Mouse (Mus musculus) myocyte (in vitro differentiated cells): ENCODE data around the gene Ccdc40. TPM values are rescaled to one million over a fixed set of nuclear protein-coding genes. Genes with fewer than 3 reads are reported as not detected.

Experiments used
- H3K27me3 ChIP-seq: one replicate; pipeline ENCODE4 v1.6.1; 2011; ENCODE audit not compliant: control insufficient read depth, insufficient read depth, insufficient read length
- H3K36me3 ChIP-seq: one replicate; pipeline ENCODE4 v1.6.1; 2011; ENCODE audit not compliant: control insufficient read depth, insufficient read depth
- H3K4me2 ChIP-seq: one replicate; pipeline ENCODE4 v1.6.1; 2011; ENCODE audit warnings: low read depth, control low read depth
- H3K4me3 ChIP-seq: one replicate; pipeline ENCODE4 v1.5.1; 2011; ENCODE audit warnings: mild to moderate bottlenecking, control low read depth, moderate library complexity
- H3K79me2 ChIP-seq: one replicate; pipeline ENCODE4 v1.6.1; 2011; ENCODE audit not compliant: control insufficient read depth, insufficient read depth
- H3ac ChIP-seq: one replicate; pipeline ENCODE4 v1.6.1; 2011; ENCODE audit not compliant: control insufficient read depth, insufficient read length
- CEBPB ChIP-seq: IDR thresholded peaks from 2 replicates; pipeline ENCODE4 v1.6.1; 2011; ENCODE audit warnings: mild to moderate bottlenecking, moderate library complexity; ENCODE audit not compliant: poor library complexity, insufficient read depth, severe bottlenecking
- E2F4 ChIP-seq: IDR thresholded peaks from one replicate; pipeline ENCODE4 v1.6.1; 2011; ENCODE audit warnings: mild to moderate bottlenecking, control low read depth, moderate library complexity; ENCODE audit not compliant: insufficient read depth
- MAX ChIP-seq: IDR thresholded peaks from one replicate; pipeline ENCODE4 v1.6.1; 2011; ENCODE audit warnings: low read depth, mild to moderate bottlenecking, control low read depth
- MYOD1 ChIP-seq, 3 experiments: IDR thresholded peaks; one replicate each; pipeline ENCODE4 v1.6.1; 2011; ENCODE audit warnings: control low read depth in 2 of 3, low read depth in 2 of 3, mild to moderate bottlenecking in 2 of 3, moderate library complexity in 1 of 3; ENCODE audit not compliant: insufficient read length in 2 of 3, control insufficient read depth in 1 of 3
- MYOG ChIP-seq, 3 experiments: IDR thresholded peaks; one replicate each; pipeline ENCODE4 v1.6.1; 2011; ENCODE audit warnings: control low read depth in 2 of 3, low read depth in 2 of 3, mild to moderate bottlenecking in 2 of 3; ENCODE audit not compliant: insufficient read length in 2 of 3, control insufficient read depth in 1 of 3, insufficient read depth in 1 of 3
- POLR2A ChIP-seq: IDR thresholded peaks from one replicate; pipeline ENCODE4 v1.6.1; 2011; ENCODE audit warnings: low read depth, mild to moderate bottlenecking, control low read depth, moderate library complexity; ENCODE audit not compliant: insufficient read length
- POLR2AphosphoS2 ChIP-seq: IDR thresholded peaks from one replicate; pipeline ENCODE4 v1.6.1; 2011; ENCODE audit warnings: low read depth, control low read depth; ENCODE audit not compliant: insufficient read length
- REST ChIP-seq: IDR thresholded peaks from one replicate; pipeline ENCODE4 v1.6.1; 2011; ENCODE audit warnings: mild to moderate bottlenecking, control low read depth, moderate library complexity; ENCODE audit not compliant: insufficient read depth, insufficient read length
- SRF ChIP-seq: IDR thresholded peaks from one replicate; pipeline ENCODE4 v1.6.1; 2011; ENCODE audit warnings: low read depth; ENCODE audit not compliant: control insufficient read depth, insufficient read length
- TCF12 ChIP-seq: IDR thresholded peaks from one replicate; pipeline ENCODE4 v1.6.1; 2011; ENCODE audit warnings: mild to moderate bottlenecking, control low read depth; ENCODE audit not compliant: poor library complexity, insufficient read depth, severe bottlenecking
- TCF3 ChIP-seq: IDR thresholded peaks from one replicate; pipeline ENCODE4 v1.6.1; 2011; ENCODE audit warnings: low read depth, control low read depth; ENCODE audit not compliant: insufficient read length
- USF1 ChIP-seq: IDR thresholded peaks from one replicate; pipeline ENCODE4 v1.6.1; 2011; ENCODE audit warnings: low read depth, mild to moderate bottlenecking, control low read depth, moderate library complexity
- polyA plus RNA-seq: library from polyadenylated mRNA; unstranded; fragments of >200 nt; fragmentation: generic; extraction: Trizol; gene quantifications from one replicate; pipeline ENCODE4 v1.2.1, GENCODE M21; 2012; ENCODE audit warnings: missing spikeins

Gene Ccdc40
- polyA plus RNA-seq, 1 experiment, result 0.07 TPM

- Histone ChIP-seq H3ac (no peak overlapping the region), H3K4me3 (no peak overlapping the region), H3K27me3 (peaks cover 5% of the 10 kb centered on the region), H3K36me3 (no peaks in the 10 kb centered on the region), H3K79me2 (no peaks in the 10 kb centered on the region), H3K4me2 (no peak overlapping the region)
- no peak for TF ChIP-seq POLR2A
- TF ChIP-seq MYOG (IDR thresholded peaks at IDR 0.05; ENCODE audit: control insufficient read depth in 1 of 3, insufficient read depth in 1 of 3, insufficient read length in 2 of 3, low read depth in 2 of 3), result no peak
- no peak for TF ChIP-seq SRF
- TF ChIP-seq E2F4, result no peak
- no peak for TF ChIP-seq USF1
- no peak for TF ChIP-seq CEBPB
- TF ChIP-seq MAX, result no peak
- no peak for TF ChIP-seq POLR2AphosphoS2
- no peak for TF ChIP-seq TCF3
- TF ChIP-seq MYOD1 (IDR thresholded peaks at IDR 0.05; ENCODE audit: control insufficient read depth in 1 of 3, insufficient read length in 2 of 3, low read depth in 2 of 3), result no peak
- TF ChIP-seq REST, result no peak
- no peak for TF ChIP-seq TCF12
Measured at GRCm38 (mm10) chr11:119225634-119226033, 2.7 kb upstream of the Ccdc40 start.

GRCm38 (mm10) chr11:119227591-119227990 lies 781 bp upstream of the Ccdc40 start:
- no peaks in the 10 kb centered on the region for H3K36me3 ChIP-seq
- peak overlapping the region; percentile 28 for H3K4me3 ChIP-seq
- H3ac ChIP-seq, result peak overlapping the region; percentile 5
- H3K4me2 ChIP-seq, result peak overlapping the region; percentile 99
- TF ChIP-seq E2F4 (no peak), MYOG (IDR thresholded peaks at IDR 0.05; ENCODE audit: control insufficient read depth in 1 of 3, insufficient read depth in 1 of 3, insufficient read length in 2 of 3, low read depth in 2 of 3) (no peak), USF1 (no peak), SRF (no peak)
- H3K79me2 ChIP-seq, result no peaks in the 10 kb centered on the region
- peaks cover 13% of the 10 kb centered on the region for H3K27me3 ChIP-seq

- TF ChIP-seq CEBPB (no peak), E2F4 (no peak), TCF3 (no peak), MYOD1 (IDR thresholded peaks at IDR 0.05; ENCODE audit: control insufficient read depth in 1 of 3, insufficient read length in 2 of 3, low read depth in 2 of 3) (no peak), MAX (no peak), SRF (no peak), REST (no peak), USF1 (no peak), POLR2AphosphoS2 (no peak), POLR2A (no peak), MYOG (IDR thresholded peaks at IDR 0.05; ENCODE audit: control insufficient read depth in 1 of 3, insufficient read depth in 1 of 3, insufficient read length in 2 of 3, low read depth in 2 of 3) (no peak), TCF12 (no peak)
- Histone ChIP-seq H3ac (no peak overlapping the region), H3K27me3 (peaks cover 17% of the 10 kb centered on the region), H3K36me3 (no peaks in the 10 kb centered on the region), H3K4me3 (peak overlapping the region; percentile 28), H3K4me2 (peak overlapping the region; percentile 99), H3K79me2 (no peaks in the 10 kb centered on the region)
Measured at GRCm38 (mm10) chr11:119228846-119229626, 664 bp downstream of the Ccdc40 start.

- TF ChIP-seq POLR2AphosphoS2 (no peak), REST (no peak), E2F4 (no peak), MAX (no peak), USF1 (no peak), CEBPB (no peak), TCF3 (no peak), POLR2A (no peak), MYOG (IDR thresholded peaks at IDR 0.05; ENCODE audit: control insufficient read depth in 1 of 3, insufficient read depth in 1 of 3, insufficient read length in 2 of 3, low read depth in 2 of 3) (no peak), TCF12 (no peak), MYOD1 (IDR thresholded peaks at IDR 0.05; ENCODE audit: control insufficient read depth in 1 of 3, insufficient read length in 2 of 3, low read depth in 2 of 3) (no peak), SRF (no peak)
- Histone ChIP-seq H3K36me3 (no peaks in the 10 kb centered on the region), H3K4me3 (no peak overlapping the region), H3K27me3 (peaks cover 23% of the 10 kb centered on the region), H3K79me2 (no peaks in the 10 kb centered on the region), H3ac (no peak overlapping the region), H3K4me2 (no peak overlapping the region)
Measured at GRCm38 (mm10) chr11:119234770-119235169, 6.4 kb downstream of the Ccdc40 start.
